Mouse (Mus musculus): ENCODE measurements around the gene 1700057G04Rik. TPM values are rescaled to one million over a fixed set of nuclear protein-coding genes. Genes with fewer than 3 reads are reported as not detected.
"Not testable (repeated sequence)": the region's sequence is repeated elsewhere in the genome, so short reads cannot be mapped to it uniquely, and the experiment has no call there.

The 1700057G04Rik gene
- total RNA-seq, 2 experiments from 2014 or later = not detected

GRCm38 (mm10) chr9:92301213-92301612 lies 8.0 kb upstream of the 1700057G04Rik start:
- no peak for DNase-seq (ENCODE audit: low spot score in 2 of 2)

- DNase-seq (ENCODE audit: low spot score in 2 of 2) = no peak
Observed at GRCm38 (mm10) chr9:92305075-92305474, 4.1 kb upstream of the 1700057G04Rik start.

GRCm38 (mm10) chr9:92305620-92306220 lies 3.5 kb upstream of the 1700057G04Rik start:
- no peak for DNase-seq (ENCODE audit: low spot score in 2 of 2)

- no peak for DNase-seq (ENCODE audit: low spot score in 2 of 2)
Observed at GRCm38 (mm10) chr9:92316791-92317190, 7.6 kb downstream of the 1700057G04Rik start.

- not testable (repeated sequence) for DNase-seq (ENCODE audit: low spot score in 2 of 2)
Observed at GRCm38 (mm10) chr9:92325936-92326335, 16.8 kb downstream of the 1700057G04Rik start.

GRCm38 (mm10) chr9:92326813-92327212 lies 17.6 kb downstream of the 1700057G04Rik start:
- no peak for DNase-seq (ENCODE audit: low spot score in 2 of 2)

- DNase-seq (ENCODE audit: low spot score in 2 of 2) = no peak
Observed at GRCm38 (mm10) chr9:92331383-92331782, 22.2 kb downstream of the 1700057G04Rik start.

- no peak for DNase-seq (ENCODE audit: low spot score in 2 of 2)
Observed at GRCm38 (mm10) chr9:92334845-92335244, 25.7 kb downstream of the 1700057G04Rik start.

- no peak for DNase-seq (ENCODE audit: low spot score in 2 of 2)
Observed at GRCm38 (mm10) chr9:92335277-92335818, 26.2 kb downstream of the 1700057G04Rik start.

GRCm38 (mm10) chr9:92337063-92337462 lies 27.9 kb downstream of the 1700057G04Rik start:
- no peak for DNase-seq (ENCODE audit: low spot score in 2 of 2)

GRCm38 (mm10) chr9:92337661-92338060 lies 28.5 kb downstream of the 1700057G04Rik start:
- no peak for DNase-seq (ENCODE audit: low spot score in 2 of 2)

GRCm38 (mm10) chr9:92338954-92339353 lies 29.8 kb downstream of the 1700057G04Rik start:
- no peak for DNase-seq (ENCODE audit: low spot score in 2 of 2)

GRCm38 (mm10) chr9:92351924-92352323 lies 42.7 kb downstream of the 1700057G04Rik start:
- no peak for DNase-seq (ENCODE audit: low spot score in 2 of 2)

- no peak for DNase-seq (ENCODE audit: low spot score in 2 of 2)
Observed at GRCm38 (mm10) chr9:92353306-92353705, 44.1 kb downstream of the 1700057G04Rik start.

GRCm38 (mm10) chr9:92360691-92361310 lies 51.6 kb downstream of the 1700057G04Rik start:
- no peak for DNase-seq (ENCODE audit: low spot score in 2 of 2)

- no peak for DNase-seq (ENCODE audit: low spot score in 2 of 2)
Observed at GRCm38 (mm10) chr9:92363478-92363877, 54.3 kb downstream of the 1700057G04Rik start.

GRCm38 (mm10) chr9:92368920-92369319 lies 59.7 kb downstream of the 1700057G04Rik start:
- DNase-seq (ENCODE audit: low spot score in 2 of 2) = no peak

- no peak for DNase-seq (ENCODE audit: low spot score in 2 of 2)
Observed at GRCm38 (mm10) chr9:92373896-92374295, 64.7 kb downstream of the 1700057G04Rik start.

GRCm38 (mm10) chr9:92374705-92375199 lies 65.6 kb downstream of the 1700057G04Rik start:
- DNase-seq (ENCODE audit: low spot score in 2 of 2) = peak in 1 of 2 experiments; percentile 6

- no peak for DNase-seq (ENCODE audit: low spot score in 2 of 2)
Observed at GRCm38 (mm10) chr9:92375378-92375777, 66.2 kb downstream of the 1700057G04Rik start.

- no peak for DNase-seq (ENCODE audit: low spot score in 2 of 2)
Observed at GRCm38 (mm10) chr9:92377967-92378366, 68.8 kb downstream of the 1700057G04Rik start.

- no peak for DNase-seq (ENCODE audit: low spot score in 2 of 2)
Observed at GRCm38 (mm10) chr9:92379240-92379639, 70.1 kb downstream of the 1700057G04Rik start.
